Mouse (Mus musculus) midbrain, embryonic 12.5 days (tissue): ENCODE measurements around the gene St3gal3. TPM values are rescaled to one million over a fixed set of nuclear protein-coding genes. Genes with fewer than 3 reads are reported as not detected.

ENCODE experiments used
- ATAC-seq: fragments of 200-750 bp; cut with Nextera tagmentation; 2 replicates; pipeline ENCODE4 v1.8.0; 2017; ENCODE audit warnings: low read depth, moderate TSS enrichment, moderate library complexity; ENCODE audit not compliant: low FRiP score
- H3K27ac ChIP-seq: fragments of 300-500 bp; sonication (generic); replicated peaks from 2 replicates; pipeline ENCODE4 v1.5.1; 2016; ENCODE audit warnings: mild to moderate bottlenecking
- H3K27me3 ChIP-seq: fragments of 300-500 bp; sonication (generic); 2 replicates; pipeline ENCODE4 v1.6.1; 2016; ENCODE audit warnings: mild to moderate bottlenecking
- H3K36me3 ChIP-seq: fragments of 300-500 bp; sonication (generic); 2 replicates; pipeline ENCODE4 v1.6.1; 2016
- H3K4me1 ChIP-seq: fragments of 300-500 bp; sonication (generic); 2 replicates; pipeline ENCODE4 v1.6.1; 2016
- H3K4me2 ChIP-seq: fragments of 300-500 bp; sonication (generic); replicated peaks from 2 replicates; pipeline ENCODE4 v1.6.1; 2016; ENCODE audit warnings: mild to moderate bottlenecking, moderate library complexity
- H3K4me3 ChIP-seq: fragments of 300-500 bp; sonication (generic); 2 replicates; pipeline ENCODE4 v1.5.1; 2016; ENCODE audit warnings: mild to moderate bottlenecking
- H3K9ac ChIP-seq: fragments of 300-500 bp; sonication (generic); replicated peaks from 2 replicates; pipeline ENCODE4 v1.6.1; 2016; ENCODE audit warnings: mild to moderate bottlenecking, moderate library complexity
- H3K9me3 ChIP-seq: fragments of 300-500 bp; sonication (generic); 2 replicates; pipeline ENCODE4 v1.6.1; 2016; ENCODE audit warnings: mild to moderate bottlenecking
- WGBS: fragments of 180-500 bp; shearing (Covaris S2); methylation state at CpG from one replicate; pipeline ENCODE4 v1.1.7; 2016; 5-methylcytosine and 5-hydroxymethylcytosine counted together
- polyA plus RNA-seq: library from polyadenylated mRNA; unstranded; fragments of >200 nt; fragmentation: Nextera tagmentation; extraction: Ambion mirVana; gene quantifications from 2 replicates; pipeline ENCODE4 v1.2.1, GENCODE M21; 2016

Gene St3gal3
- polyA plus RNA-seq, 1 experiment from 2014 or later = 10.9 TPM

DNA sequence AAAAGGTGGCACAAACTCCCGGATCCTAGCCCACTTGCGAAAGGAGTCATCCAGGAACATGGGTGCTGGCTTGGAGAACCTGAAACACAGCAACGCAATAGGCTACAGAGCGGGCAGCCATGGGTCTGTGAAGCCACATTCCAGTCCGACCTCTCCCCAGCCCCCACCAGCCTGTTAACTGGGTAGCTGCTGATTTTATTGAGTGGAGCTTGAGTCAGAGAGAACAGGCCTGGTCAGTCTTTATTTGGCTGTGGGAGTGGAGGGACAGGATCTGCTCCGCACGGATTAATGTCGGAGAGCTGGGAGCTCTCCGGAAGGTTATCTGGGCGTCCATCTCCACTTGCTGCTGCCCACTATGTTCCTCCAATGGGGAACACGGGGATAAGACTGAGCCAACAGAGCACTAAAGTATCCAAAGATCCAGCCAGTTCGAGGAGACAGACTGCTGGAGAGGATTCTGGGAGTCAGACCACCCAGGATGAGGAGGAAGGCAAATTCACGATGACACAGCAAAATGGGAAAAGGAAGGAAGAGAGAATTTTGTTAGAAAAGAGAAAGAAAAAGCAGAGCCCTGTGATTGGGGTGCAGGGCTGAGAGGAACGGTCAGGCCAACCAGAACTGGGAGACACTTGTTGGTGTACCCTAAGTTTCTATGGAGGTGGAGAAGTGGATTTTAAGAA is 170.2 kb downstream of the St3gal3 start:
- no peak overlapping the region for H3K4me2 ChIP-seq
- H3K9ac ChIP-seq = no peak overlapping the region
- H3K4me1 ChIP-seq = no peaks in the 10 kb centered on the region
- H3K27me3 ChIP-seq = no peaks in the 10 kb centered on the region
- H3K4me3 ChIP-seq = no peak overlapping the region
- H3K36me3 ChIP-seq = peaks cover 10% of the 10 kb centered on the region; the same call in 1 of the 2 replicates
- 88% methylated on average over 14 of the region's 14 CpGs for WGBS
- ATAC-seq = no peak
- no peak overlapping the region for H3K27ac ChIP-seq
- no peaks in the 10 kb centered on the region for H3K9me3 ChIP-seq

DNA sequence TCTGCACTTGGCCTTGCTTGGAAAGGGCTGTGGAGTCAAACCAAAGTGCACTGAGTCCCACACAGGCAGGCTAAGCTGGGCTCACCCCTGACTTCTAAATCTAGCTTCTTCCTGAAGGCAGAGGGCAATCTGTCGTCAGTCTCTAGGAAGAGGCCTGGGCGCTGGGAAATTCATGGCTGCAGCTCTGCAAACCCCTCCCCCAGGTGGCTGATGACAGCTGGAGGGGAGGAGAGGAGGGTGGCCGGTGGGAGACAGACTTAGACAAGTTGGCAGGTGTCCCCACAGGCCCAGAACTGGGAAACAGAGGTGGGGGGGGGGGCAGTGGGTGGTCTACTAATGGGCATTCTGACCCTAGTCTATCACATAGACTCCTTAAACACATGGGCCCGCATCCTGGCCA is 177.2 kb downstream of the St3gal3 start:
- Histone ChIP-seq H3K27ac (no peak overlapping the region), H3K36me3 (peaks cover 24% of the 10 kb centered on the region), H3K4me2 (no peak overlapping the region), H3K9me3 (no peaks in the 10 kb centered on the region), H3K4me1 (no peaks in the 10 kb centered on the region), H3K27me3 (no peaks in the 10 kb centered on the region), H3K9ac (no peak overlapping the region), H3K4me3 (no peak overlapping the region)
- WGBS = 78% methylated on average over 4 of the region's 4 CpGs
- ATAC-seq = no peak

- no peak overlapping the region for H3K4me3 ChIP-seq
- no peak overlapping the region for H3K9ac ChIP-seq
- no peaks in the 10 kb centered on the region for H3K9me3 ChIP-seq
- H3K36me3 ChIP-seq = peaks cover 13% of the 10 kb centered on the region; the same call in 1 of the 2 replicates
- no peak overlapping the region for H3K4me2 ChIP-seq
- 0 out of 2 replicates have a peak overlapping the region, but pooled peaks have one; percentile 10 for H3K27ac ChIP-seq
- H3K27me3 ChIP-seq = no peaks in the 10 kb centered on the region
- no peak for ATAC-seq
- 88% methylated on average over 7 of the region's 7 CpGs for WGBS
- H3K4me1 ChIP-seq = peaks cover 7% of the 10 kb centered on the region
Observed at GRCm38 (mm10) chr4:117947493-117947892, 187.2 kb downstream of the St3gal3 start.

GRCm38 (mm10) chr4:117946639-117947305 is 187.9 kb downstream of the St3gal3 start:
- Histone ChIP-seq H3K9me3 (no peaks in the 10 kb centered on the region), H3K4me3 (no peak overlapping the region), H3K4me1 (peaks cover 7% of the 10 kb centered on the region), H3K9ac (no peak overlapping the region), H3K4me2 (no peak overlapping the region), H3K36me3 (peaks cover 6% of the 10 kb centered on the region; the same call in 1 of the 2 replicates), H3K27me3 (no peaks in the 10 kb centered on the region), H3K27ac (no peak overlapping the region)
- WGBS = 89% methylated on average over 11 of the region's 11 CpGs
- ATAC-seq = no peak

GRCm38 (mm10) chr4:117943317-117943716 is 191.4 kb downstream of the St3gal3 start:
- WGBS = 57% methylated on average over 5 of the region's 5 CpGs
- Histone ChIP-seq H3K4me2 (no peak overlapping the region), H3K9ac (no peak overlapping the region)

DNA sequence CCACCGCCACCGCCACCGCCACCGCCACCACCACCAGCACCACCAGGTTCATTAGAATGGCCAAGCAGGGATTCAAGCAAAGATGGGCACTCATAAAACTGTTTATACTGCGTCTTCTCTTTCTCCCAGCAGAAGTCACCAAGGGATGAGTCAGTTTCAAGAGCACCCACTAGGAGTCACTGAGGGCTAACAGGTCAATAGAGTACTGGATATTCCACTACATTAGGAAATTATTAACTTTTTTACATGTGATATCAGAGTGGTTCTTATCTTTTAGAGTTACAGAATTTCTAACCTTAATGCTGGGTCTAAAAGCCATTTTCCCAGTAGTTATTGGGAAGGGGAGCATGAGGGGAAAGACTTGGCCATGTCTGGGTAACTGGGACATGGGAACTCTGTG is 197.8 kb downstream of the St3gal3 start:
- Histone ChIP-seq H3K4me1 (no peaks in the 10 kb centered on the region), H3K27me3 (no peaks in the 10 kb centered on the region), H3K4me2 (no peak overlapping the region), H3K36me3 (peaks cover 19% of the 10 kb centered on the region), H3K4me3 (no peak overlapping the region), H3K27ac (no peak overlapping the region), H3K9me3 (no peaks in the 10 kb centered on the region), H3K9ac (no peak overlapping the region)
- no peak for ATAC-seq
- WGBS = 95% methylated on average over 5 of the region's 5 CpGs

More at GRCm38 (mm10) chr4:117943317-117943716, 191.4 kb downstream of the St3gal3 start:
- H3K36me3 ChIP-seq = peaks cover 11% of the 10 kb centered on the region
- no peaks in the 10 kb centered on the region for H3K9me3 ChIP-seq
- H3K4me1 ChIP-seq = peaks cover 7% of the 10 kb centered on the region
- H3K4me3 ChIP-seq = no peak overlapping the region
- H3K27me3 ChIP-seq = no peaks in the 10 kb centered on the region
- ATAC-seq = no peak
- H3K27ac ChIP-seq = peak overlapping the region; percentile 11; the same call in 1 of the 2 replicates

- 87% methylated on average over 4 of the region's 4 CpGs for WGBS
- Histone ChIP-seq H3K9ac (no peak overlapping the region), H3K9me3 (no peaks in the 10 kb centered on the region), H3K4me3 (no peak overlapping the region), H3K27ac (no peak overlapping the region), H3K4me1 (peaks cover 9% of the 10 kb centered on the region), H3K36me3 (peaks cover 9% of the 10 kb centered on the region; the same call in 1 of the 2 replicates), H3K27me3 (peaks cover 18% of the 10 kb centered on the region), H3K4me2 (no peak overlapping the region)
- ATAC-seq = no peak
Observed at GRCm38 (mm10) chr4:117934081-117934480, 200.6 kb downstream of the St3gal3 start.

GRCm38 (mm10) chr4:117933248-117933647 is 201.5 kb downstream of the St3gal3 start:
- 85% methylated on average over 5 of the region's 5 CpGs for WGBS
- no peak overlapping the region for H3K27ac ChIP-seq
- H3K4me2 ChIP-seq = no peak overlapping the region
- peaks cover 9% of the 10 kb centered on the region; the same call in 1 of the 2 replicates for H3K36me3 ChIP-seq
- ATAC-seq = no peak
- peaks cover 17% of the 10 kb centered on the region for H3K4me1 ChIP-seq
- no peaks in the 10 kb centered on the region for H3K9me3 ChIP-seq
- no peak overlapping the region for H3K9ac ChIP-seq
- H3K4me3 ChIP-seq = no peak overlapping the region
- peaks cover 26% of the 10 kb centered on the region for H3K27me3 ChIP-seq

DNA sequence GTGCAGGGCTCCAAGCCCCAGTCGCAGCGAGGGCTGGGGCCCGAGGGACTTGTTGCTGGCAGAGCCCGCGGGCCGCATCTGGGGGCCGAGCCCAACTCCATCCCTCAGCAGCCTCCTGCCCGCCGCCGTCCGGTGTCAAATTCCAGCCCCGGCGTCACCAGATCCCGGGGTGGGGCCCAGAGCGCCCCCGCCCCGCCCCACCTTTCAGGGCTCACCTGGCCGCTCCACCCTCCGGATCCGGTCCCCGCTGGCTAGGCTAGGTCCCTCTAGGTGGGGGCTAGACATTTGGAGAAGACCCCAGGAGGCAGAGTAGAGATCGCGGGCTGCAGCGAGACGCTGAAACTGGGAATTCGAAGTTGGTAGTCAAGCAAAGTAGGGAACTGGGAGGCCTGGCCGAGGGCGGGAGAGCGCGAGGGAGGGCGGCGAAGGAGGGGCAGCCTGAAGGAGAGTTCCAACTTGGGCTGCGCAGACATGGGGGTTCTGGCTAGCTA is 205.3 kb downstream of the St3gal3 start, which contains the start of gene Artn:
Gene Artn (minus strand): TSS at position 373 of the 491 bp plus-strand sequence.
- no peak; the same call in 1 of the 2 replicates for ATAC-seq
- no peak within 1 kb of the TSS for H3K27ac ChIP-seq
- whole genome bisulfite sequencing = under 1% methylated on average over 33 of the region's 33 CpGs
- peak within 1 kb of the TSS; percentile 64 for H3K4me2 ChIP-seq
- H3K9ac ChIP-seq = peak within 1 kb of the TSS; percentile 44
- H3K9me3 ChIP-seq = no peaks in the 10 kb centered on the region
- H3K36me3 ChIP-seq = 0 out of 2 replicates have a peak, but pooled peaks cover 5% of the 10 kb centered on the region
- H3K27me3 ChIP-seq = peaks cover 64% of the 10 kb centered on the region
- H3K4me3 ChIP-seq = peak within 1 kb of the TSS; percentile 39
- peaks cover 29% of the 10 kb centered on the region for H3K4me1 ChIP-seq

GRCm38 (mm10) chr4:117928699-117929241 is 205.9 kb downstream of the St3gal3 start:
- Histone ChIP-seq H3K4me3 (peak overlapping the region; percentile 39), H3K9me3 (no peaks in the 10 kb centered on the region), H3K27ac (no peak overlapping the region), H3K27me3 (peaks cover 71% of the 10 kb centered on the region), H3K4me2 (peak overlapping the region; percentile 64), H3K4me1 (peaks cover 29% of the 10 kb centered on the region), H3K9ac (0 out of 2 replicates have a peak overlapping the region, but pooled peaks have one; percentile 44), H3K36me3 (0 out of 2 replicates have a peak, but pooled peaks cover 5% of the 10 kb centered on the region)
- WGBS = 2% methylated on average over 13 of the region's 13 CpGs
- 0 out of 2 replicates have a peak, but pooled peaks have one; percentile 35 for ATAC-seq

DNA sequence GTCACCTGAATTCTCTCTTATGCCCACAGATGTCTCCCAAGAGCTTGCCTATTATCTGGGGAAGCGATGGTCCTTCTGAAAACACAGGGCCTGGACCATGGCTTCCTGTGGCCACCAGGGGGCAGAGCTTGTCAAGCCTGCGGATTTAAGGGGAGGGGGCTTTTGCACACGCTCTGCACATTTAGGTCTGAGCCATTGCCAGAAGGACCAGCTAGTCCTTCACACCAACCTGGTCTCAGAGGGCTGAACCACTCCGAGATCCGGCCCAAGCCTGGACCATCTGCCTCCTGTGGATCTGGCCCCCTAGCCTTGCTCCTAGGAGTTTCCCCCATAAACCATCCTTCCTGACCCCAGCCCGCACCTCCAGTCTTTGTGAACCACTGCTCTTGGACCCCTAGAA is 206.5 kb downstream of the St3gal3 start:
- no peaks in the 10 kb centered on the region for H3K9me3 ChIP-seq
- H3K4me1 ChIP-seq = peaks cover 29% of the 10 kb centered on the region
- 9% methylated on average over 6 of the region's 6 CpGs for WGBS
- H3K4me3 ChIP-seq = no peak overlapping the region
- no peak for ATAC-seq
- no peak overlapping the region for H3K27ac ChIP-seq
- peaks cover 76% of the 10 kb centered on the region for H3K27me3 ChIP-seq
- H3K36me3 ChIP-seq = 0 out of 2 replicates have a peak, but pooled peaks cover 5% of the 10 kb centered on the region
- no peak overlapping the region; the same call in 1 of the 2 replicates for H3K4me2 ChIP-seq
- no peak overlapping the region for H3K9ac ChIP-seq
